Mouse (Mus musculus): ENCODE data around the gene Rasef. TPM values are rescaled to one million over a fixed set of nuclear protein-coding genes. Genes with fewer than 3 reads are reported as not detected.
"Not testable (repeated sequence)": the region's sequence is repeated elsewhere in the genome, so short reads cannot be mapped to it uniquely, and the experiment has no call there.

The Rasef gene
- polyA plus RNA-seq, 1 experiment from 2014 or later = 4.1 TPM

DNA sequence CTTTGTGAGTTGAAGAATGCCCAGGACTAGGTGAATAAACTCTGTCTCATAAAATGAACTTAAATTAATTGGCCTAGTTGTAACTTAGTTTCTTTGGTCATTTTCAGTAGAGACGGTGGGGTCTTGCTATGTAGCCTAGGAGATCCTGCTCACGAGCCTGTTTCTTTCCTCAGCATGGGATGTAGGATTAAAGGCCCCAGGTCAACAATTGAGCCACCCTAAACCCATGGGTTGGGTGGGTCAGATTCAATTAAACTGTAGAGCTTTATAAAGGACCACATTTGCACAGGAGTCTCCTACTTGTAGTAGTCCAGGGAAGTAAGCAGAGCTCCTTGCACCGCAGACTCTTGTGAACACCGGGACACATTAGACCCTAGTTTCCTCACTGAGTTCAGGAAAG, 122.7 kb downstream of the Rasef start, which contains the start of gene Gm11239:
Gene Gm11239, plus strand, starts transcription at position 301 of the 400 bp plus-strand sequence.
- WGBS = no CpG with 5 or more reads among the region's 4 CpGs
- not testable (repeated sequence) for ATAC-seq; H3K4me3 ChIP-seq (ENCODE audit: low read length); H3K4me2 ChIP-seq (ENCODE audit: low read depth, low read length); H3K36me3 ChIP-seq (ENCODE audit: control insufficient read depth, insufficient read depth, low read length); H3K9ac ChIP-seq (ENCODE audit: low read depth, low read length); H3K9me3 ChIP-seq (ENCODE audit: control insufficient read depth, low read length); H3K4me1 ChIP-seq (ENCODE audit: control insufficient read depth, insufficient read depth, low read length); H3K27me3 ChIP-seq (replicated peaks; ENCODE audit: control insufficient read depth, insufficient read depth, low read length); H3K27ac ChIP-seq (ENCODE audit: low read length)

Other genes with a start within 250 kb of the Rasef start
- not detected in 2 replicates for gene Gm11238, start 183.1 kb downstream of the Rasef start, polyA plus RNA-seq (2015; fragmentation: Nextera tagmentation; extraction: Ambion mirVana)
- gene Gm11237, start 168.0 kb downstream of the Rasef start, polyA plus RNA-seq (2015; fragmentation: Nextera tagmentation; extraction: Ambion mirVana) = not detected in 2 replicates
- gene Gm11236, start 152.9 kb downstream of the Rasef start, polyA plus RNA-seq (2015; fragmentation: Nextera tagmentation; extraction: Ambion mirVana) = not detected in 2 replicates
- gene Gm11239, start 122.6 kb downstream of the Rasef start, polyA plus RNA-seq (2015; fragmentation: Nextera tagmentation; extraction: Ambion mirVana) = not detected in 2 replicates
- gene Gm428, start 107.5 kb downstream of the Rasef start, polyA plus RNA-seq (2015; fragmentation: Nextera tagmentation; extraction: Ambion mirVana) = not detected in 2 replicates
- gene Gm11758, start 85.3 kb upstream of the Rasef start, polyA plus RNA-seq (2015; fragmentation: Nextera tagmentation; extraction: Ambion mirVana) = not detected in 2 replicates
- not detected in 2 replicates for gene Gm11757, start 100.1 kb upstream of the Rasef start, polyA plus RNA-seq (2015; fragmentation: Nextera tagmentation; extraction: Ambion mirVana)
- not detected in 2 replicates for gene Gm13871, start 115.0 kb upstream of the Rasef start, polyA plus RNA-seq (2015; fragmentation: Nextera tagmentation; extraction: Ambion mirVana)
- not detected in 2 replicates for gene Gm11756, start 129.8 kb upstream of the Rasef start, polyA plus RNA-seq (2015; fragmentation: Nextera tagmentation; extraction: Ambion mirVana)
- not detected in 2 replicates for gene 2310002L09Rik, start 159.9 kb upstream of the Rasef start, polyA plus RNA-seq (2015; fragmentation: Nextera tagmentation; extraction: Ambion mirVana)
- gene Frmd3, start 222.4 kb upstream of the Rasef start, polyA plus RNA-seq (2015; fragmentation: Nextera tagmentation; extraction: Ambion mirVana) = 0.35 and 0.49 TPM in 2 replicates

All from intestine, embryonic 16.5 days (tissue).